17 mouse cellular contexts compared by ENCODE assay signal in the genomic region with DNA sequence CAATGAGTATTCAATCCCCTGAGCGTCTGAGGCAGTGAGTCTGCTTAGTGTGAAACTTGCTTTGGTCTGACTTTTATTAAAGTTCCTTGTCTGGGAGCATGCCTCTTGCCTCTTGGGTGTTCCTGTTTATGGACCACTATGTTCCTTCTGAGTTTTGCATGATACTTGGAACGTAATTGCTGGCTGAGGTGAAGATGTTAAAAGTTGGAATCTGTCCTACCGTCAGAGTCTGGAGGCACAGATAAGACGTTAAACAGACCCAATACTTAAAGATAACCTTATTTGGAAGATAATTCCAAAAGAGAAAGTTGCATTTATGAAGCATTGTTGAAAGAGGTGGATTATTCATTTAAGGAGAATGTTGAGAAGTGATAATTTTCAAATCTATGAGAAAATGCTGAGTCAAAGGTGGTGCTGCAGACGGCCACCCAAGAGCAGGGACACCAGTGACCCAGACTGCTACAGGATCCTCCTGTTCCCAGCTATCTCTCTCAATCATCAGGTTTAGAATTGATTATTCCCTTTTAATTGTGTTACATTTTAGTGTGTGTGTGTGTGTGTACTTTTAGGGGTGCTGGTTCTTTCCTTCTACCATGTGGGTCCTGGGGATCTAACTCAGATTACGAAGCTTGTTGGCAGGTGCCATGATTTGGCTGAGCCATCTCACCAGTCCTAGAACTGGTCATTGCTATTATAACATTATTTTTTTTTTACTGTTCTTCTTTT. TPM values are rescaled to one million over a fixed set of nuclear protein-coding genes. Genes with fewer than 3 reads are reported as not detected.
DNase-seq lines count a peak whose midpoint lies in the region; ATAC-seq lines count a peak whose summit lies in the region.
"Had no signal": no experiment of that assay in that cellular context is flagged by ENCODE, and none has a peak within 500 bp of the region (broad histone marks: within the 10 kb centered on the region; RNA-seq: fewer than 3 reads in every experiment).

No protein-coding gene starts in this region.

- no peaks in the 10 kb centered on the region for H3K36me3 ChIP-seq in liver, embryonic 16.5 days (ENCODE audit: control insufficient read depth, insufficient read depth)
- H3K36me3 ChIP-seq: hindbrain, embryonic 12.5 days; limb, embryonic 15.5 days had no signal

- peak overlapping the region; percentile 55 for H3K4me3 ChIP-seq in liver, embryonic 16.5 days (ENCODE audit: low read depth, low read length)
- H3K4me3 ChIP-seq: hindbrain, embryonic 12.5 days; limb, embryonic 15.5 days had no signal

- H3K4me2 ChIP-seq in liver, embryonic 16.5 days (ENCODE audit: low read depth, low read length), result peak overlapping the region; percentile 56
- H3K4me2 ChIP-seq: hindbrain, embryonic 12.5 days; limb, embryonic 15.5 days had no signal

- peak overlapping the region; percentile 68 for H3K9ac ChIP-seq in liver, embryonic 16.5 days (ENCODE audit: low read depth, low read length)
- H3K9ac ChIP-seq: forebrain, postnatal 0 days; hindbrain, embryonic 12.5 days; limb, embryonic 15.5 days had no signal

- no peaks in the 10 kb centered on the region for H3K27me3 ChIP-seq in liver, embryonic 16.5 days (ENCODE audit: control insufficient read depth, insufficient read depth, low read depth, low read length)
- H3K27me3 ChIP-seq: hindbrain, embryonic 12.5 days; limb, embryonic 15.5 days had no signal

- H3K4me1 ChIP-seq in liver, embryonic 16.5 days (ENCODE audit: control insufficient read depth, low read depth, low read length), result peaks cover 49% of the 10 kb centered on the region
- H3K4me1 ChIP-seq: limb, embryonic 15.5 days had no signal

- intact Hi-C loops in heart, postnatal 36 days (cut with DNase I), result no loop called here

- ATAC-seq in erythroid progenitor cell, adult 5-6 weeks (replicated peaks; ENCODE audit: low FRiP score, poor library complexity, severe bottlenecking), result peak; percentile 59
- ATAC-seq in liver, embryonic 16.5 days (ENCODE audit: low read depth), result peak; percentile 6; the same call in 1 of the 2 replicates
- ATAC-seq: forebrain, postnatal 0 days had no signal

- H3K27ac ChIP-seq in liver, embryonic 16.5 days (ENCODE audit: low read length), result peak overlapping the region; percentile 97
- H3K27ac ChIP-seq: hindbrain, embryonic 12.5 days; limb, embryonic 15.5 days had no signal

- 29% methylated on average over 6 of the region's 6 CpGs for WGBS in liver, embryonic 16.5 days (ENCODE audit: insufficient replicate concordance)

- peak; percentile 28 to 58 for DNase-seq in heart, adult 18-20 months
- DNase-seq in heart, postnatal 36 days, result no peak
- DNase-seq in MEL-GATA-1-ER (ENCODE audit: extremely low read depth, low read depth), result peak; percentile 85
- no peak for DNase-seq in urinary bladder, postnatal 10 days (ENCODE audit: low spot score)
- DNase-seq in spleen, postnatal 14 days (ENCODE audit: low spot score in 2 of 2), result no peak
- DNase-seq in kidney, postnatal 14 days, result no peak
- DNase-seq: cerebellum, adult 9-11 months; embryo, embryonic 11 days; forebrain, postnatal 0 days; gastrocnemius, postnatal 14 days; kidney, adult 11 months; kidney, postnatal 10 days; right cerebral cortex, postnatal 25 days had no signal

- H3K9me3 ChIP-seq in liver, embryonic 16.5 days (replicated peaks; ENCODE audit: control insufficient read depth, low read length), result no peaks in the 10 kb centered on the region
- H3K9me3 ChIP-seq: hindbrain, embryonic 12.5 days; limb, embryonic 15.5 days had no signal

RNA-seq across cellular contexts. Expression of gene Dennd4a, which starts 4.6 kb away (rescaled TPM):
- total RNA-seq in heart, adult 18-20 months (2021), result 1 to 10 TPM; 5.7 to 7.9 TPM
- total RNA-seq in heart, postnatal 36 days (2021), result 1 to 10 TPM; 7.7 to 8.4 TPM
- total RNA-seq in erythroid progenitor cell, adult 5-6 weeks (2015; ENCODE audit: low replicate concordance), result 516 and 530 TPM in 2 replicates
- 444 and 512 TPM in 2 replicates for total RNA-seq in erythroid progenitor cell, adult 5-6 weeks (2017; ENCODE audit: low replicate concordance)
- 40.8 and 42.3 TPM in 2 replicates for polyA plus RNA-seq in liver, embryonic 16.5 days (2015; fragmentation: Nextera tagmentation; extraction: Ambion mirVana)

Comparison
In these comparisons a context has a peak if more than half of its experiments do, and no peak if none do; other contexts are left out.
1. DNase-seq: peak in heart, adult 18-20 months (2 of 2) and MEL-GATA-1-ER (single experiment); none in heart, postnatal 36 days (0 of 2), urinary bladder, postnatal 10 days (single experiment), spleen, postnatal 14 days (0 of 2) and kidney, postnatal 14 days (single experiment).
2. RNA of gene Dennd4a, which starts 4.6 kb away (total RNA-seq): 444 to 530 TPM in erythroid progenitor cell, adult 5-6 weeks; 7.7 to 8.4 TPM in heart, postnatal 36 days and 5.7 to 7.9 TPM in heart, adult 18-20 months; every median in the first group is over 10 times any median in the second.